Mouse (Mus musculus) G1E (cell line): Measurements from ENCODE around the gene Rwdd2a. TPM values are rescaled to one million over a fixed set of nuclear protein-coding genes. Genes with fewer than 3 reads are reported as not detected.

Experiments used
- ATAC-seq: 2 replicates; pipeline ENCODE4 v1.8.0; 2016; ENCODE audit warnings: mild to moderate bottlenecking; ENCODE audit not compliant: insufficient number of reproducible peaks, poor library complexity, low FRiP score, severe bottlenecking; ENCODE audit errors: extremely low read depth
- DNase-seq: peaks from one replicate; pipeline ENCODE4 v3.0.0; 2012; ENCODE audit warnings: low spot score
- H3K27me3 ChIP-seq: 2 replicates; pipeline ENCODE4 v1.6.1; 2012; ENCODE audit warnings: mild to moderate bottlenecking, low read length, inconsistent platforms; ENCODE audit not compliant: insufficient read depth
- H3K36me3 ChIP-seq: replicated peaks from 2 replicates; pipeline ENCODE3; 2012; ENCODE audit warnings: mild to moderate bottlenecking, inconsistent platforms
- H3K4me1 ChIP-seq: 2 replicates; pipeline ENCODE4 v1.6.1; 2012; ENCODE audit warnings: low read depth, low read length, inconsistent platforms, mixed read lengths; ENCODE audit not compliant: insufficient read depth
- H3K4me3 ChIP-seq: 2 replicates; pipeline ENCODE4 v1.5.1; 2012; ENCODE audit warnings: low read depth, mild to moderate bottlenecking, inconsistent platforms, low read length, moderate library complexity, mixed read lengths
- H3K9me3 ChIP-seq: replicated peaks from 2 replicates; pipeline ENCODE4 v1.6.1; 2012; ENCODE audit warnings: inconsistent platforms
- CTCF ChIP-seq: IDR thresholded peaks from 2 replicates; pipeline ENCODE4 v1.5.1; 2012; ENCODE audit warnings: low read depth, low read length, inconsistent platforms, mixed read lengths
- GATA1 ChIP-seq: IDR thresholded peaks from 2 replicates; pipeline ENCODE4 v1.6.1; 2012; ENCODE audit warnings: borderline replicate concordance, low read length, inconsistent platforms, mixed read lengths
- GATA2 ChIP-seq: IDR thresholded peaks from 2 replicates; pipeline ENCODE4 v1.6.1; 2012; ENCODE audit warnings: low read depth, low read length, inconsistent platforms, borderline replicate concordance
- POLR2AphosphoS5 ChIP-seq: IDR thresholded peaks from 2 replicates; pipeline ENCODE4 v1.6.1; 2012; ENCODE audit warnings: low read depth, low read length, inconsistent platforms; ENCODE audit not compliant: insufficient replicate concordance
- TAL1 ChIP-seq: conservative IDR thresholded peaks from 2 replicates; pipeline ENCODE4 v1.6.1; 2012; ENCODE audit warnings: low read depth, low read length, inconsistent platforms, mixed read lengths
- polyA plus RNA-seq: library from polyadenylated mRNA; stranded (reverse); fragments of >175 nt; gene quantifications from 2 replicates; pipeline ENCODE4 v1.2.3, GENCODE M21; 2012
- total RNA-seq, 2 experiments: library from RNA; stranded (forward) in 1 of 2; stranded (reverse) in 1 of 2; fragments of 200-1000 nt in 1 of 2; fragments of >200 nt in 1 of 2; fragmentation: Nextera tagmentation in 1 of 2; gene quantifications; 2 replicates each; pipeline ENCODE4 v1.2.3; 2014 to 2017

The Rwdd2a gene
- total and polyA plus RNA-seq, 3 experiments = 0.22 to 3.8 (median 2.2) TPM

DNA sequence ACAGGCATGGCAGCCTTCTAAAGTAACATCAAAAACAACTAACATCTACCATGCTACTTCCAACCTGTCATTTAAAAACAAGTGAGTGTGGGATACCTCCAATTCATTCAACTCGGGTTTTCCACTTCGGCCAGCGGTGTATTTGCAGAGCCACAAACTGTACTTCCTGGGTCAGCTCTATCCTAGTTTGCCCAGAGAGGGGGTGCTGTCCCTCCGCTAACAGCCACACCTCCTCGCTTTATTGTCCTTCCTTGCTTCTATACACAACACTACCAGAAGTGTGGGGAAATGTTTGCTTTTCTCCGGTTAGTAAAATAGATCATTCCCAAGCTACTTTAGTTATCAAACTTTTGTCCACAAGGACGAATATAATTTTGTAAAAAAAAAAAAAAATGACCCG is 845 bp upstream of the Rwdd2a start:
- H3K4me1 ChIP-seq = peaks cover 17% of the 10 kb centered on the region
- H3K27me3 ChIP-seq = no peaks in the 10 kb centered on the region
- no peaks in the 10 kb centered on the region for H3K9me3 ChIP-seq
- H3K4me3 ChIP-seq = peak overlapping the region; percentile 95
- peaks cover 41% of the 10 kb centered on the region for H3K36me3 ChIP-seq
- no peak for TF ChIP-seq GATA1
- TF ChIP-seq GATA2 = no peak
- no peak for TF ChIP-seq POLR2AphosphoS5
- no peak for TF ChIP-seq TAL1
- no peak for TF ChIP-seq CTCF
- ATAC-seq (no peak), DNase-seq (no peak)

DNA sequence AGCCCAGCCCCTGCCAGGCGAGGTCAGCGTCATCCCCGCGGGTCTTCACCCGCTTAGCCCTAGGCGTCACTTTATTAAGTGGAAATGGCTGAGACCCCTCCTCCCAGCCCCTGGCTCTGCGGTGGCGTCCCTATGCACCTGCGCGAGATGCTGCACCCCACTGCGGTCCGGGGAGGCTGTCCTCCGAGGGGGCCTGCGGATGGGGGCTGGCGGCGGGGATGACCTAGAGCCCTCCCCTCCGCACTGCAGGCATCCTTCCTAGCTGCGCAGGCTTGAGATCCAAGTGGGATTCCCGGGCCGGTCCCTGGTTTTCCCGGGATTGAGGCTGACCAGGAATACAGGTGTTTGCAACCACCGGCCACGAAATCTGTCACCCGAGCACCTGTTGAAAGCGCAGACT is 405 bp downstream of the Rwdd2a start:
- Histone ChIP-seq H3K4me1 (peaks cover 17% of the 10 kb centered on the region), H3K9me3 (no peaks in the 10 kb centered on the region), H3K36me3 (peaks cover 32% of the 10 kb centered on the region), H3K27me3 (no peaks in the 10 kb centered on the region), H3K4me3 (peak overlapping the region; percentile 95)
- ATAC-seq (no peak), DNase-seq (peak; percentile 50)
- TF ChIP-seq POLR2AphosphoS5 = no peak
- no peak for TF ChIP-seq TAL1
- TF ChIP-seq GATA1 = no peak
- TF ChIP-seq GATA2 = no peak
- no peak for TF ChIP-seq CTCF

DNA sequence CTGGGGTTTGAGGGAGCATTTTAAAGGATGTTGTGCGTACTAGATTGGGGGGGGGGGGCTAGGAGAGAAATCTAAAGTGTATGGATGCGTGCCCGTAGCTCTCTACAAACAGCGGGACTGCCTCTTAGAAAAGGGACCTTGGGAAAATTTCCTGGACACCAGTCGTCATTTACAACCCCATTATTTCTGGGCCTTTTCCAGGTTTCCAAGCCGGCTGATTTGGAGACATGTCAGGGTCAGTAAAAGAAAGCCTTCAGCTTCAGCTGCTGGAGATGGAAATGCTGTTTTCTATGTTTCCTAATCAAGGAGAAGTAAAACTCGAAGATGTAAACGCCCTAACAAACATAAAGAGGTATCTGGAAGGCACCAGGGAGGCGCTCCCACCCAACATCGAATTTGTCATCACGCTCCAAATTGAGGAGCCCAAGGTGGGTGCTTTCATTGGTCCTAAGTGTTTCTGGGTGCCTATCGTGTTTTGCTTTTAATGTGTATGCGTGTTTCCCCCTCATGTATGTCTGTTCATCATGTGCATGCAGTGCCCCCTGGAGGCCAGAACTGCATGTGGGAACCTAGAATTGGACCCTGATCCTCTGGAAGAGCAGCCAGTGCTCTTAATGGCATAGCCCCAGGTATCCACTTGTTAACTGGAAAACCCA is 973 bp downstream of the Rwdd2a start:
- H3K4me3 ChIP-seq = peak overlapping the region; percentile 95; the same call in 1 of the 2 replicates
- no peaks in the 10 kb centered on the region for H3K9me3 ChIP-seq
- peaks cover 28% of the 10 kb centered on the region for H3K36me3 ChIP-seq
- DNase-seq = peak; percentile 27
- 0 out of 2 replicates have a peak, but pooled peaks have one; percentile 29 for ATAC-seq
- no peaks in the 10 kb centered on the region for H3K27me3 ChIP-seq
- TF ChIP-seq CTCF (peak; percentile 65), POLR2AphosphoS5 (no peak)
- H3K4me1 ChIP-seq = peaks cover 17% of the 10 kb centered on the region

DNA sequence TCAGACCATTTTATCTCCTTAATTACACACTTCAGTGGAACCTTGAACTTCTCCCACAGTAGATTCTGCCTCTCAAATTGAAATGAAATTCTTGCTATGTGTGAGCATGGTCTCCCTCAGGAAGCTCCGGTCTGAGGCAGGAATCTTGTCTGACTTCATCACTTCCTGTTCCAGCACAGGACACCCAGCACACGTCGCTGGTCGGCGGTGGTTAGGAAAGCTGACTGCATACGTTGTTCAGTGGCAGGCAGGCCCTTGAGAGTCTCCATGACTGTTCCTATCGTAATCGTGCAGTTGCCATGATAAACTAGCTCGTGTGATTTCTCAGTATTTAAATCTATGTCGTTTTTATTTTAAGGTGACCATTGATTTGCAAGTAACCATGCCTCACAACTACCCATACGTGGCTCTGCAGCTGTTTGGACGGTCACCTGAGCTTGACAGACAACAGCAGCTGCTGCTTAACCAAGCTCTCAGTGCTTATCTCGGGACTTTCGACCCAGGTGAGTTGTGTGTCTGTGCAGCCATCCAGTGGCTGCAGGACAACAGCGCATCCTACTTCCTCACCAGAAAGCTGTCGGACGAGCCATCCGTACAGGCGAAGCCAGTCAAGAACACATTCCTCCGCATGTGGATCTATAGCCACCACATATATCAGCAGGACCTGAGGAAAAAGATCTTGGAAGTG is 2.0 kb downstream of the Rwdd2a start:
- Histone ChIP-seq H3K4me1 (peaks cover 17% of the 10 kb centered on the region), H3K4me3 (no peak overlapping the region), H3K27me3 (no peaks in the 10 kb centered on the region), H3K9me3 (no peaks in the 10 kb centered on the region), H3K36me3 (peaks cover 20% of the 10 kb centered on the region)
- TF ChIP-seq CTCF (no peak), GATA1 (no peak), GATA2 (no peak), POLR2AphosphoS5 (no peak)
- ATAC-seq (no peak), DNase-seq (no peak)

DNA sequence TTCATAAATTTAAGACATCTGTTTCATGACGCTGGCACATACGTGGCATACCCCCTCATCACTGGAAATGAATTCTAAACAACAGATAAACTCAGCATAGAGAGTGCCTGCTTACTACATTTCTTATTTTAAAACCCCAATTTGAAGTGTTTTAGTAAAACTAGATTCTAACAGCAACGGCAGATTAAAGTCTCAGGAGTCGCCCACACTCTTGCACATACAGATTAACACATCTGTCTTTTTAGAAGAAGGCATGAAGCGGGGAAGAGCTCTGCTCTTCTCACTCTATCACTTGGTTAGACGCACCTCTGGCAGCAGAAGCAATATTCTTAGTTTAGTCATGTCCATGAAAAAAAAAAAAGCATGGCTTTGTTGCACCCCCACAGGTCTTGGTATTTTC is 3.4 kb downstream of the Rwdd2a start:
- Histone ChIP-seq H3K36me3 (peaks cover 8% of the 10 kb centered on the region), H3K4me1 (peaks cover 17% of the 10 kb centered on the region), H3K4me3 (no peak overlapping the region), H3K9me3 (no peaks in the 10 kb centered on the region), H3K27me3 (no peaks in the 10 kb centered on the region)
- no peak for ATAC-seq
- TF ChIP-seq POLR2AphosphoS5 (no peak), GATA1 (no peak), CTCF (no peak), GATA2 (no peak), TAL1 (no peak)
- DNase-seq = no peak

DNA sequence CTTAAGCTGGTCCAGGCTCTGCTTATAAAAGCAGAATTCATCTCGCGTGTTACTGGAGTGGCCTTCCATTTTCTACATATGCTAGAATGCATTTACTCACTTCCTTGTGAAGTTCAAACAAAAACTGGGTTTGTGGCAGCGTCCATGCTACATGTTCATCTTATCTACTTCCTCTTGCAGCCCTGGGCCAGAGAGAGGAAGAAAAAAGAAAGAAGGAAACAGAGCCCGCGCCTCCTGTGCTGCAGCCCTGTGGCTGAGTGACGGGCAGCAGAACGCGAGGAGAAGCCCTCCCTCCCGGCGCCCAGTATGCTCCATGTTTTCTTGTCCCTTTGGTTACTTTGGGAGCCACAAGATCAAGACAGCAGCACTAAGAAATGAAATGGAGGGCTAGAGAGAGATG is 7.9 kb downstream of the Rwdd2a start:
- Histone ChIP-seq H3K4me3 (no peak overlapping the region), H3K4me1 (no peaks in the 10 kb centered on the region), H3K36me3 (peaks cover 3% of the 10 kb centered on the region), H3K9me3 (no peaks in the 10 kb centered on the region), H3K27me3 (no peaks in the 10 kb centered on the region)
- TF ChIP-seq GATA2 (no peak), CTCF (no peak), GATA1 (no peak), TAL1 (no peak), POLR2AphosphoS5 (no peak)
- DNase-seq (no peak), ATAC-seq (no peak)
